Mouse (Mus musculus) CD4-positive helper T cell, adult 2 months (primary cell): ENCODE measurements around the gene Hs3st5.
"Not testable (repeated sequence)": the region's sequence is repeated elsewhere in the genome, so short reads cannot be mapped to it uniquely, and the experiment has no call there.

Source experiments
- DNase-seq: peaks from one replicate; pipeline ENCODE4 v3.0.0-alpha.2; 2012; ENCODE audit warnings: low read depth, missing footprints, low spot score

Gene Hs3st5

GRCm38 (mm10) chr10:36506727-36507555 lies at the start of gene Hs3st5:
TSS of gene Hs3st5 (plus strand) at chr10:36506814.
- no peak for DNase-seq

- DNase-seq: no peak
Observed at GRCm38 (mm10) chr10:36468664-36469063, 38.0 kb upstream of the Hs3st5 start.

GRCm38 (mm10) chr10:36471135-36471534 lies 35.5 kb upstream of the Hs3st5 start:
- DNase-seq: no peak

- no peak for DNase-seq
Observed at GRCm38 (mm10) chr10:36474834-36475233, 31.8 kb upstream of the Hs3st5 start.

- no peak for DNase-seq
Observed at GRCm38 (mm10) chr10:36477543-36477942, 29.1 kb upstream of the Hs3st5 start.

GRCm38 (mm10) chr10:36483362-36483761 lies 23.3 kb upstream of the Hs3st5 start:
- DNase-seq: no peak

- no peak for DNase-seq
Observed at GRCm38 (mm10) chr10:36484011-36484410, 22.6 kb upstream of the Hs3st5 start.

GRCm38 (mm10) chr10:36484728-36485300 lies 21.8 kb upstream of the Hs3st5 start:
- no peak for DNase-seq

- DNase-seq: no peak
Observed at GRCm38 (mm10) chr10:36493566-36493965, 13.0 kb upstream of the Hs3st5 start.

- no peak for DNase-seq
Observed at GRCm38 (mm10) chr10:36499713-36500112, 6.9 kb upstream of the Hs3st5 start.

- DNase-seq: no peak
Observed at GRCm38 (mm10) chr10:36506033-36506726, 434 bp upstream of the Hs3st5 start.

GRCm38 (mm10) chr10:36507556-36507870 lies 899 bp downstream of the Hs3st5 start:
- no peak for DNase-seq

GRCm38 (mm10) chr10:36507991-36508546 lies 1.5 kb downstream of the Hs3st5 start:
- no peak for DNase-seq

- DNase-seq: no peak
Observed at GRCm38 (mm10) chr10:36509477-36509876, 2.9 kb downstream of the Hs3st5 start.

- no peak for DNase-seq
Observed at GRCm38 (mm10) chr10:36523881-36524280, 17.3 kb downstream of the Hs3st5 start.

GRCm38 (mm10) chr10:36533633-36534335 lies 27.2 kb downstream of the Hs3st5 start:
- no peak for DNase-seq

- no peak for DNase-seq
Observed at GRCm38 (mm10) chr10:36546622-36547021, 40.0 kb downstream of the Hs3st5 start.

GRCm38 (mm10) chr10:36547713-36548112 lies 41.1 kb downstream of the Hs3st5 start:
- not testable (repeated sequence) for DNase-seq

GRCm38 (mm10) chr10:36554057-36554456 lies 47.4 kb downstream of the Hs3st5 start:
- no peak for DNase-seq

- no peak for DNase-seq
Observed at GRCm38 (mm10) chr10:36554941-36555888, 48.6 kb downstream of the Hs3st5 start.

- no peak for DNase-seq
Observed at GRCm38 (mm10) chr10:36556128-36556527, 49.5 kb downstream of the Hs3st5 start.
